Mouse (Mus musculus): ENCODE results near the gene Rnf145. TPM values are rescaled to one million over a fixed set of nuclear protein-coding genes. Genes with fewer than 3 reads are reported as not detected.

Rnf145 gene
- polyA plus RNA-seq, 1 experiment from 2014 or later: 96.2 TPM

DNA sequence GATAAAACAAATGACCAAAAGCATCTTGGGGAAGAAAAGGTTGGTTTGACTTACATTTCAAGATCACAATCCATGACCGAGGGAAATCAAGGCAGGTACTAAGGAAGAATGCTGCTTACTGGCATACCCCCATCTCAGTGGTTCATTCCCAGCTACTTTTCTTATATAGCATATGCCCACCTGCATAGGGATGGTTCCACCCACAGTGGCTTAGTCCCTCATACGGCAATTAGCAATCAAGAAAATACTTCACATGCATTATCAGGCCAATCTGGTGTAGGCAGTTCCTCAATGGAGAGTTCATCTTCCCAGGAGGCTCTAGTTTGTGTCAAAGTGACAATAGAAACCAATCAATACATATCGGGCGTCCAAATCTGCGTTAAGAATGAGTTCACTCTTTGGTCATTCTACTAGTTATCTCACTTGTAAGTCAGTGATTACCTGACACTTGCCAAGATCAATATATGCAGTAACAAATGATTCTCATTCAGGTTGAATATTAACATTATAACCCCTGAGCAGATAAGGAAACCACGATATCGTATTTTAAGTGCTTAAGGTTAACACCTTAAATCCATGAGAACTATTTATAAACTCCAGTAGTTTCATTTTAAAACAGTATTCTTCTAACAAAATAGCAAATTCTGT is 33.6 kb upstream of the Rnf145 start:
- H3K4me2 ChIP-seq (ENCODE audit: low read length): no peak overlapping the region
- ATAC-seq: no peak

DNA sequence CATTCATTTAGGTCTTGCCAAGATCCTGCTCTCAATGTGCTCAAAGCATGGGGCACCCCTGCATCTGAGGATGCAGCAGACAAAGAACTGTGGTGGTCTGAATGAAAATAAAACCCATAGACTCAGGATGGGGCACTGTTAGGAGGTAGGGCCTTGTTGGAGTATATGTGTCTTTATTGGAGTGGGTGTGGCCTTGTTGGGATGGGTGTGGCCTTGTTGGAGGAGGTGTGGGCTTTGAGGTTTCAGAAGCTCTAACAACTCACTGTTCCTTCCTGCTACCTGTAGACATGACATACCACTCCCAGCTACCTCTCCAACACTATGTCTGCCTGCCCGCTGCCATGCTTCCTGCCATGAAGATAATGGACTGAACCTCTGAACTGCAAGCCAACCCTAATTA is 29.6 kb upstream of the Rnf145 start:
- Histone ChIP-seq H3K4me3 (ENCODE audit: low read length) (no peak overlapping the region), H3K36me3 (ENCODE audit: control insufficient read depth, insufficient read depth, low read length) (no peaks in the 10 kb centered on the region), H3K4me1 (ENCODE audit: control insufficient read depth, insufficient read depth, low read depth, low read length) (no peaks in the 10 kb centered on the region), H3K9me3 (ENCODE audit: control insufficient read depth, low read length) (no peaks in the 10 kb centered on the region), H3K27ac (ENCODE audit: low read depth, low read length) (no peak overlapping the region), H3K9ac (ENCODE audit: low read depth, low read length) (no peak overlapping the region), H3K27me3 (replicated peaks; ENCODE audit: control insufficient read depth, insufficient read depth, low read length) (no peaks in the 10 kb centered on the region), H3K4me2 (ENCODE audit: low read length) (no peak overlapping the region)
- 93% methylated on average over 1 of the region's 1 CpGs for WGBS
- ATAC-seq: no peak

More for the DNA sequence above, 33.6 kb upstream of the Rnf145 start:
- Histone ChIP-seq H3K27me3 (replicated peaks; ENCODE audit: control insufficient read depth, insufficient read depth, low read length) (no peaks in the 10 kb centered on the region), H3K4me1 (ENCODE audit: control insufficient read depth, insufficient read depth, low read depth, low read length) (no peaks in the 10 kb centered on the region), H3K9me3 (ENCODE audit: control insufficient read depth, low read length) (no peaks in the 10 kb centered on the region), H3K4me3 (ENCODE audit: low read length) (no peak overlapping the region), H3K9ac (ENCODE audit: low read depth, low read length) (no peak overlapping the region), H3K27ac (ENCODE audit: low read depth, low read length) (no peak overlapping the region), H3K36me3 (ENCODE audit: control insufficient read depth, insufficient read depth, low read length) (no peaks in the 10 kb centered on the region)
- 90% methylated on average over 7 of the region's 7 CpGs for WGBS

DNA sequence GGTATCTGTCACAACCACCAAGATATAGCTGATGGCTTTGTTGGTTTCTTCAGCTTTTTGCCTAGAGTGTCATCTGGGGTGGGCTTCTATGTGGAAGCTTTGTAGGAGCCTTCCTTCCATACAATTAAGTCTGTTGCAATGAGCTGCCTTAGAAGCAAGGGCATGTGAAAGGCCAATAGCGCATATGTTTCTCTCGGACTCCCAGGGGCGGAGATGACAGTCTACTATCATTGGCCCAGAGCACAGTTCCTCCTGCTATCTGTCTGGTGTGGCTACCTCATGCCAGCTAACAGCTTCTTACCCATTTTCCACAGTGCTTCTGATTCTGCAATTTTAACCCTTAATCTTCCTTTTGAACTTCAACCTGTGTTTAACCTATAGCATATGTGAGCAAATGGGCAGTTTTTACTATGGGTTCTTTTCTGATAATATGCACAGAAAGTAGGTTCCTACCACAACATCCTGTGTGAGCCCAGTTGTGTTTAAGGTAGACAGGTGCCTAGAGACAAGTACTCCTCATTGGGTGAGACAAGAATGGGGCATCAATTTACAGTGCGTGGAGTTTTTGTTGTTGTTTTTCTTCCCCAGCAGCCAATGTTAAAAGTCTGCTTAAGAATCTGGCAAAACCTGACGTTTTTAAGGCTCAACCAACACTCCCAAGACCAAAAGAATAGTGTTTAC is 24.0 kb upstream of the Rnf145 start:
- WGBS: 84% methylated on average over 5 of the region's 5 CpGs
- no peak overlapping the region for H3K4me3 ChIP-seq (ENCODE audit: low read length)
- H3K36me3 ChIP-seq (ENCODE audit: control insufficient read depth, insufficient read depth, low read length): no peaks in the 10 kb centered on the region
- no peak overlapping the region for H3K9ac ChIP-seq (ENCODE audit: low read depth, low read length)
- H3K9me3 ChIP-seq (ENCODE audit: control insufficient read depth, low read length): no peaks in the 10 kb centered on the region
- H3K27me3 ChIP-seq (replicated peaks; ENCODE audit: control insufficient read depth, insufficient read depth, low read length): no peaks in the 10 kb centered on the region
- ATAC-seq: no peak
- no peak overlapping the region for H3K4me2 ChIP-seq (ENCODE audit: low read length)
- no peak overlapping the region for H3K27ac ChIP-seq (ENCODE audit: low read depth, low read length)
- H3K4me1 ChIP-seq (ENCODE audit: control insufficient read depth, insufficient read depth, low read depth, low read length): no peaks in the 10 kb centered on the region

DNA sequence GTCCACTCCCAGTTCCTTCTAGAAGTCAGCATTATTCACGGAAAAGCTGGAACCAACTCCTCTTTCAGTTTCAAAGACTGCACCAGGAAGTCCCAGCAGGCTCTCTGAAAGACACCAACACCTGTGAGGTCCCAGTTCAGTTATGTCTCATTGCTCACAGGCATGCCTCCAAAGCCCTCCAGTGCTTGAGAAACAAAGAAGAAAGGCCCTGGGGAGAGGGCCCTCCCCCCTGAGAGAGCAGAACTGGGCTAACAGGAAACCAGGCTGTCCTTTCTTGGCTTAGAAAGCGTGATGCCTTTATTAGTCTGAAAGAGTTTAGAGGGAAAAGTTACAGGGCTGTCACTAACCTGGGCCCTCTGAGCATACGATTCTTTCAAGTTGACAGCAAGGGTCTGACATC is 22.5 kb upstream of the Rnf145 start:
- Histone ChIP-seq H3K4me1 (ENCODE audit: control insufficient read depth, insufficient read depth, low read depth, low read length) (no peaks in the 10 kb centered on the region), H3K4me3 (ENCODE audit: low read length) (no peak overlapping the region), H3K36me3 (ENCODE audit: control insufficient read depth, insufficient read depth, low read length) (no peaks in the 10 kb centered on the region), H3K27me3 (replicated peaks; ENCODE audit: control insufficient read depth, insufficient read depth, low read length) (no peaks in the 10 kb centered on the region), H3K27ac (ENCODE audit: low read depth, low read length) (no peak overlapping the region), H3K9ac (ENCODE audit: low read depth, low read length) (no peak overlapping the region), H3K9me3 (ENCODE audit: control insufficient read depth, low read length) (no peaks in the 10 kb centered on the region), H3K4me2 (ENCODE audit: low read length) (no peak overlapping the region)
- WGBS: 51% methylated on average over 3 of the region's 3 CpGs
- peak; percentile 37; the same call in 1 of the 2 replicates for ATAC-seq

DNA sequence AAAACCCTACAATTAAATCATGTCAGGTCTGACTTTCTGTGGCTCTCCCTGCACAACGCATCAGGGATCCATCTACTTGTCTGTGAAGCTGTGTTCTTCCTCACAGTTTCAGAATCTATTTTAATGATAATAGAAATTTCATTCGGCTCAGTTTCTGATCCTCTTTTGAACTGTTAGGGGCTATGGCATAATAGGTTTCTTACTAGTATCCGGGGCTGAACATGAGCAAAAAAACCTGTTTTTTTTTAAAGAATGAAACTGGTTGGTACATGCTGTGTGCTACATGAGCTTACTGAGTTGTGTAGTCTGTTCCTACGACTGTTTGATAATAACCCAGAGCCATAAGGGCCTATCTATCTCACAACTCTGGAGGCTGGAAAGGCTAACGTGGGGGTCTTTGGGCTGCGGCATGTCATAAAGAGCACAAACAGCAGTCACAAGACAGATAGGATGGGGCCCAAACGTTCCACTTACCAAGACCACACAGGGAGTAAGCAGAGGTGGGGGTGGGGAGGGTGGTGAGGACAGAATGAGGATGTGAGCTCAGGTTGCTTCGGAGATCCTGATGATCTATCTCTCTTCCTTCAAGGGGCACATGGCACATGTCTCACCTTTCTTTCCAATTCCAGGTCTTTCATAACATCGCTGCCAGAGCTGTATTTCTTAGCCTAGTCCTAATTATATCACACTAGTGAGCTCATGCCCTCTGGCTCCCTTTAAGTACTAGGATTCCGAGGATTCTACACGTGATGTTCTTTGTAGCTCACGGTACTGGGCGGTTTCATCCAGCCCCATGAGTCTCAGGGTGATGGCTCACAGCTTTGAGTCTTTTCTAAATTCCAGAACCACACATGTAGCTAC is 20.1 kb upstream of the Rnf145 start:
- 77% methylated on average over 13 of the region's 13 CpGs for WGBS
- Histone ChIP-seq H3K4me2 (ENCODE audit: low read length) (no peak overlapping the region), H3K36me3 (ENCODE audit: control insufficient read depth, insufficient read depth, low read length) (no peaks in the 10 kb centered on the region), H3K9ac (ENCODE audit: low read depth, low read length) (no peak overlapping the region), H3K4me1 (ENCODE audit: control insufficient read depth, insufficient read depth, low read depth, low read length) (no peaks in the 10 kb centered on the region), H3K27me3 (replicated peaks; ENCODE audit: control insufficient read depth, insufficient read depth, low read length) (no peaks in the 10 kb centered on the region), H3K27ac (ENCODE audit: low read depth, low read length) (no peak overlapping the region), H3K9me3 (ENCODE audit: control insufficient read depth, low read length) (no peaks in the 10 kb centered on the region), H3K4me3 (ENCODE audit: low read length) (no peak overlapping the region)
- no peak for ATAC-seq

DNA sequence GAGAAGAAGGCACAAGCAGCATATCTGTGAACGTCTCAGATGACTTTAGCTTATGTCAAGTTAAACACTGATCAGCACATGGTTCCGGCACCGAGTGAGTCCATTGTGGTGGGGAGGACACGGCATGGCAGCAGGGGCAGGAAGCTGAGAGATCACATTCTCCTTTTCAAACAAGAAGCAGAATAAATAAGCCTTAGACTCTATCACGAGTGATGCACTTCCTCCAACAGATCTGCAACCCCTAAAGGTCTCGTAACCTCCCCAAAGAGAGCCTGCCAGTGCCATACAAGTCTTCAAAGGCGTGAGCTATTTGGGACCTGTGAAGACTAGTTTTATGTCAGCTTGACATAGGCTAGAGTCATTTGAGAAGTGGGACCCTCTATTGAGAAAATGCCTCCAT is 17.8 kb upstream of the Rnf145 start:
- H3K4me2 ChIP-seq (ENCODE audit: low read length): no peak overlapping the region
- no peak overlapping the region for H3K9ac ChIP-seq (ENCODE audit: low read depth, low read length)
- H3K9me3 ChIP-seq (ENCODE audit: control insufficient read depth, low read length): no peaks in the 10 kb centered on the region
- H3K4me3 ChIP-seq (ENCODE audit: low read length): no peak overlapping the region
- H3K36me3 ChIP-seq (ENCODE audit: control insufficient read depth, insufficient read depth, low read length): no peaks in the 10 kb centered on the region
- H3K4me1 ChIP-seq (ENCODE audit: control insufficient read depth, insufficient read depth, low read depth, low read length): no peaks in the 10 kb centered on the region
- 86% methylated on average over 7 of the region's 7 CpGs for WGBS
- no peak for ATAC-seq
- no peaks in the 10 kb centered on the region for H3K27me3 ChIP-seq (replicated peaks; ENCODE audit: control insufficient read depth, insufficient read depth, low read length)
- no peak overlapping the region for H3K27ac ChIP-seq (ENCODE audit: low read depth, low read length)

DNA sequence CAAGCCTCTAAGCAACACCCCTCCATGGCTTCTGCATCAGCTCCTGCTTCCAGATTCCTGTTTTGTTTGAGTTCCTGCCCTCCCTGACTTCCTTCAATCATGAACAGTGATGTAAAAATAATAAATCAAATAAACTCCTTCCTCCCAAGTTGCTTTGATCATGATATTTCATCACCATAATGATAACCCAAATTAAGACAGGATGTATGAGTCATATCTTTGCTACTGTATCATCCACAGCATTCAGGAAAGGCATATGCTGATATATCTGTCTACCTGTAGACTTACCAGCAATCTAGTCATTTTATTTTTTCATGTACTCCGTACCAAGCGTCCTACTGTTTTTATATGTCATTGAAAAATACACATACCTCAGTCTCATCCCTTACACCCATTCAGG is 17.3 kb upstream of the Rnf145 start:
- no peak overlapping the region for H3K9ac ChIP-seq (ENCODE audit: low read depth, low read length)
- H3K4me2 ChIP-seq (ENCODE audit: low read length): no peak overlapping the region
- no peak overlapping the region for H3K27ac ChIP-seq (ENCODE audit: low read depth, low read length)
- H3K27me3 ChIP-seq (replicated peaks; ENCODE audit: control insufficient read depth, insufficient read depth, low read length): no peaks in the 10 kb centered on the region
- no peaks in the 10 kb centered on the region for H3K36me3 ChIP-seq (ENCODE audit: control insufficient read depth, insufficient read depth, low read length)
- H3K4me1 ChIP-seq (ENCODE audit: control insufficient read depth, insufficient read depth, low read depth, low read length): no peaks in the 10 kb centered on the region
- no peak for ATAC-seq
- WGBS: 98% methylated on average over 2 of the region's 2 CpGs
- no peak overlapping the region for H3K4me3 ChIP-seq (ENCODE audit: low read length)
- H3K9me3 ChIP-seq (ENCODE audit: control insufficient read depth, low read length): no peaks in the 10 kb centered on the region

DNA sequence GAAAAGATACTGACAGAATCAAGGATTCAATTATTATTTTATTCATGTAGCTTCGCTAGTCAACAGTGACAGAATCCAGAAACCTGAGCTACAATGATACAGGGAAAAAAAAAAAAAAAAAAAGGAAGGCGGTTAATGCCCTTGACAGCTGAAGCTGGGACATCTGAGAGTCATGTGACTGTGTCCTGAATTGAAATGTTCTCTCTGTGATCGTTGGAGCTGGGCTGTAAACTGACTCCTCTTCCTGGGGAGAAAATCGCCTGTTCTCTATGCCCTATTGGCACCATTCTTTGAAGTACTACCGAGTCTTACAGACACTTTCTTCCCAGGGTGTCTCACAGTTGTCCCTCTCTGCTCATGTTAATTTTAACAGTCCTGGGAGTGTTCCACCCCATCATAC is 15.8 kb upstream of the Rnf145 start:
- Histone ChIP-seq H3K4me1 (ENCODE audit: control insufficient read depth, insufficient read depth, low read depth, low read length) (no peaks in the 10 kb centered on the region), H3K4me2 (ENCODE audit: low read length) (no peak overlapping the region), H3K27me3 (replicated peaks; ENCODE audit: control insufficient read depth, insufficient read depth, low read length) (no peaks in the 10 kb centered on the region), H3K36me3 (ENCODE audit: control insufficient read depth, insufficient read depth, low read length) (no peaks in the 10 kb centered on the region), H3K9me3 (ENCODE audit: control insufficient read depth, low read length) (no peaks in the 10 kb centered on the region), H3K27ac (ENCODE audit: low read depth, low read length) (no peak overlapping the region), H3K9ac (ENCODE audit: low read depth, low read length) (no peak overlapping the region), H3K4me3 (ENCODE audit: low read length) (no peak overlapping the region)
- no peak for ATAC-seq
- 44% methylated on average over 5 of the region's 5 CpGs for WGBS

DNA sequence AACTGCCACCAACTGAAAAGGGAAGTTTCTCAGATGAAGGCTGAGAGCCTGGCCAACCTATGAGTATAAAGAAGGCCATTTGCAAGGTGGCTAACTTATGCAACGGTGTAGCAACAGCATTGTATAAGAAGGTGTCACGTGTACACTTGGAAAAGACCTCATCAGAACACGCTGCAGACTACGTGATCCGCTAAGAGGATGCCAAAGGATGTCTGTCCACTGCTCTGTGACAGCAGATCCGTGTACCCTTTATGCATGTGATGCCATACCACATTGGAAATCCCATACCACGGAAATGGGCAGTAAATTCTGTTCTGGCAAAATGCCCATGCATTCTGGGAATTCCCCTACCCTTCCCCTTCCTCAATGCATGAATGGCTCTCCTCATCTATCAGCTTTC is 14.6 kb upstream of the Rnf145 start:
- H3K4me2 ChIP-seq (ENCODE audit: low read length): no peak overlapping the region
- 87% methylated on average over 7 of the region's 7 CpGs for WGBS
- H3K27me3 ChIP-seq (replicated peaks; ENCODE audit: control insufficient read depth, insufficient read depth, low read length): no peaks in the 10 kb centered on the region
- no peaks in the 10 kb centered on the region for H3K9me3 ChIP-seq (ENCODE audit: control insufficient read depth, low read length)
- H3K27ac ChIP-seq (ENCODE audit: low read depth, low read length): no peak overlapping the region
- H3K36me3 ChIP-seq (ENCODE audit: control insufficient read depth, insufficient read depth, low read length): no peaks in the 10 kb centered on the region
- H3K9ac ChIP-seq (ENCODE audit: low read depth, low read length): no peak overlapping the region
- ATAC-seq: no peak
- no peaks in the 10 kb centered on the region for H3K4me1 ChIP-seq (ENCODE audit: control insufficient read depth, insufficient read depth, low read depth, low read length)
- no peak overlapping the region for H3K4me3 ChIP-seq (ENCODE audit: low read length)
